Mouse (Mus musculus) cerebellum, postnatal 10 days (tissue): ENCODE data around the gene Ppil4.
A peak's percentile ranks its signal among the peaks of the same experiment; 100 is the strongest.

ENCODE experiments used
- DNase-seq, 2 experiments: peaks; one replicate each; pipeline ENCODE4 v3.0.0; 2021; ENCODE audit warnings: mixed read lengths in 2 of 2

Ppil4 gene

GRCm38 (mm10) chr10:7861937-7862657 is 69.4 kb downstream of the Ppil4 start:
- DNase-seq, result peak; percentile 38 to 59

GRCm38 (mm10) chr10:7863411-7863810 is 70.7 kb downstream of the Ppil4 start:
- no peak for DNase-seq

GRCm38 (mm10) chr10:7864184-7864583 is 71.5 kb downstream of the Ppil4 start:
- DNase-seq, result peak in 1 of 2 experiments; percentile 13

- peak; percentile 61 to 71 for DNase-seq
These were observed 72.1 kb downstream of the Ppil4 start for GRCm38 (mm10) chr10:7864806-7865205.

- peak; percentile 57 to 68 for DNase-seq
These were observed 74.3 kb downstream of the Ppil4 start for GRCm38 (mm10) chr10:7866762-7867665.

- no peak for DNase-seq
These were observed 75.0 kb downstream of the Ppil4 start for GRCm38 (mm10) chr10:7867666-7868030.

- DNase-seq, result no peak
These were observed 77.1 kb downstream of the Ppil4 start for GRCm38 (mm10) chr10:7869746-7870145.

GRCm38 (mm10) chr10:7870571-7871315 is 78.1 kb downstream of the Ppil4 start:
- DNase-seq, result peak; percentile 60 to 61

GRCm38 (mm10) chr10:7871381-7872020 is 78.8 kb downstream of the Ppil4 start:
- peak in 1 of 2 experiments; percentile 26 for DNase-seq
